Mouse (Mus musculus): ENCODE measurements around the gene Adgrv1. TPM values are rescaled to one million over a fixed set of nuclear protein-coding genes. Genes with fewer than 3 reads are reported as not detected.

The Adgrv1 gene
- polyA plus RNA-seq, 2 experiments = 0.08 to 0.24 TPM

- Histone ChIP-seq H3K4me2 (ENCODE audit: low read depth) (no peak overlapping the region), H3K27ac (no peak overlapping the region), H3K4me3 (ENCODE audit: insufficient read depth in 1 of 2, low read depth in 2 of 2, low read length in 2 of 2) (no peak overlapping the region), H3K36me3 (replicated peaks; ENCODE audit: control insufficient read depth, insufficient read depth, low read depth) (no peaks in the 10 kb centered on the region), H3K9me3 (ENCODE audit: control insufficient read depth, low read length) (no peaks in the 10 kb centered on the region), H3K27me3 (ENCODE audit: control insufficient read depth, insufficient read depth, low read length) (no peaks in the 10 kb centered on the region), H3K4me1 (replicated peaks; ENCODE audit: control insufficient read depth in 2 of 2, insufficient read depth in 2 of 2, low read length in 1 of 2) (no peaks in the 10 kb centered on the region), H3K9ac (replicated peaks) (no peak overlapping the region)
- TF ChIP-seq EP300 (IDR thresholded peaks at IDR 0.05; ENCODE audit: low read depth) (no peak), CTCF (IDR thresholded peaks at IDR 0.05; ENCODE audit: low read depth) (no peak)
- WGBS (ENCODE audit: insufficient replicate concordance) = 48% methylated on average over 2 of the region's 2 CpGs
- ATAC-seq (ENCODE audit: insufficient read depth) = no peak
- DNase-seq (ENCODE audit: low read depth in 3 of 3, low spot score in 3 of 3) = no peak
Observed at GRCm38 (mm10) chr13:81096424-81096823, 536.5 kb downstream of the Adgrv1 start.

DNA sequence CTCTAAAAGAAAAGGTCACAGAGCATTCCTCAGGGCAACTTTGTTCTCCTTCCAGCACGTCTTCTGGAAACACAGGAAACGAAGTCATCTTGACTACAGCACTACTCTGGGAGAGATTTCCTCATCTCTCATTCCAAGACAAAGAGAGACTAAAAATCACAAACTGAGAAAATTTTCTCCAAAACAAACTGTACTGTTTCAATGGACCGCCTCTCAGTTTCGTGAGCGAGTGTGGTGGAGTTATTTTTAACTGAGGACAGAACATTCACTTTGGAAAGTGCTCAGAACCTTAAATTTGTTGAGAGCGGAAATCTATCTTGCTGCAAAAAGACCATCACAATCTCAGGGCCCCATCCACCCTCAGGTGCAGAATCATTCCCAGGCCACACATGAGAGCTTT, 538.4 kb downstream of the Adgrv1 start:
- DNase-seq (ENCODE audit: low read depth in 3 of 3, low spot score in 3 of 3) (no peak), ATAC-seq (ENCODE audit: insufficient read depth) (no peak)
- Histone ChIP-seq H3K4me2 (ENCODE audit: low read depth) (no peak overlapping the region), H3K4me1 (replicated peaks; ENCODE audit: control insufficient read depth in 2 of 2, insufficient read depth in 2 of 2, low read length in 1 of 2) (no peaks in the 10 kb centered on the region), H3K9ac (replicated peaks) (no peak overlapping the region), H3K9me3 (ENCODE audit: control insufficient read depth, low read length) (no peaks in the 10 kb centered on the region), H3K36me3 (replicated peaks; ENCODE audit: control insufficient read depth, insufficient read depth, low read depth) (no peaks in the 10 kb centered on the region), H3K27ac (no peak overlapping the region), H3K4me3 (ENCODE audit: insufficient read depth in 1 of 2, low read depth in 2 of 2, low read length in 2 of 2) (no peak overlapping the region), H3K27me3 (ENCODE audit: control insufficient read depth, insufficient read depth, low read length) (no peaks in the 10 kb centered on the region)
- 54% methylated on average over 6 of the region's 6 CpGs for WGBS (ENCODE audit: insufficient replicate concordance)
- TF ChIP-seq CTCF (IDR thresholded peaks at IDR 0.05; ENCODE audit: low read depth) = no peak
- TF ChIP-seq EP300 (IDR thresholded peaks at IDR 0.05; ENCODE audit: low read depth) = no peak

GRCm38 (mm10) chr13:81090051-81090836, 542.7 kb downstream of the Adgrv1 start:
- Histone ChIP-seq H3K9me3 (ENCODE audit: control insufficient read depth, low read length) (no peaks in the 10 kb centered on the region), H3K9ac (replicated peaks) (no peak overlapping the region), H3K4me3 (ENCODE audit: insufficient read depth in 1 of 2, low read depth in 2 of 2, low read length in 2 of 2) (no peak overlapping the region), H3K27ac (no peak overlapping the region), H3K4me2 (ENCODE audit: low read depth) (no peak overlapping the region), H3K27me3 (ENCODE audit: control insufficient read depth, insufficient read depth, low read length) (no peaks in the 10 kb centered on the region), H3K4me1 (replicated peaks; ENCODE audit: control insufficient read depth in 2 of 2, insufficient read depth in 2 of 2, low read length in 1 of 2) (no peaks in the 10 kb centered on the region), H3K36me3 (replicated peaks; ENCODE audit: control insufficient read depth, insufficient read depth, low read depth) (no peaks in the 10 kb centered on the region)
- no peak for TF ChIP-seq EP300 (IDR thresholded peaks at IDR 0.05; ENCODE audit: low read depth)
- no peak for TF ChIP-seq CTCF (IDR thresholded peaks at IDR 0.05; ENCODE audit: low read depth)
- DNase-seq (ENCODE audit: low read depth in 3 of 3, low spot score in 3 of 3) (no peak), ATAC-seq (ENCODE audit: insufficient read depth) (no peak)
- WGBS (ENCODE audit: insufficient replicate concordance) = 68% methylated on average over 1 of the region's 1 CpGs

GRCm38 (mm10) chr13:81086969-81087682, 545.8 kb downstream of the Adgrv1 start:
- H3K4me1 ChIP-seq (replicated peaks; ENCODE audit: control insufficient read depth in 2 of 2, insufficient read depth in 2 of 2, low read length in 1 of 2) = no peaks in the 10 kb centered on the region
- no peak overlapping the region for H3K4me3 ChIP-seq (ENCODE audit: insufficient read depth in 1 of 2, low read depth in 2 of 2, low read length in 2 of 2)
- no peak for ATAC-seq (ENCODE audit: insufficient read depth)
- H3K27ac ChIP-seq = no peak overlapping the region
- TF ChIP-seq CTCF (IDR thresholded peaks at IDR 0.05; ENCODE audit: low read depth) = no peak
- no peak for TF ChIP-seq EP300 (IDR thresholded peaks at IDR 0.05; ENCODE audit: low read depth)
- no peak overlapping the region for H3K9ac ChIP-seq (replicated peaks)
- H3K4me2 ChIP-seq (ENCODE audit: low read depth) = no peak overlapping the region
- no peaks in the 10 kb centered on the region for H3K9me3 ChIP-seq (ENCODE audit: control insufficient read depth, low read length)
- no peak for DNase-seq (ENCODE audit: low read depth in 3 of 3, low spot score in 3 of 3)
- H3K36me3 ChIP-seq (replicated peaks; ENCODE audit: control insufficient read depth, insufficient read depth, low read depth) = no peaks in the 10 kb centered on the region
- no peaks in the 10 kb centered on the region for H3K27me3 ChIP-seq (ENCODE audit: control insufficient read depth, insufficient read depth, low read length)
- WGBS (ENCODE audit: insufficient replicate concordance) = 32% methylated on average over 2 of the region's 2 CpGs

DNA sequence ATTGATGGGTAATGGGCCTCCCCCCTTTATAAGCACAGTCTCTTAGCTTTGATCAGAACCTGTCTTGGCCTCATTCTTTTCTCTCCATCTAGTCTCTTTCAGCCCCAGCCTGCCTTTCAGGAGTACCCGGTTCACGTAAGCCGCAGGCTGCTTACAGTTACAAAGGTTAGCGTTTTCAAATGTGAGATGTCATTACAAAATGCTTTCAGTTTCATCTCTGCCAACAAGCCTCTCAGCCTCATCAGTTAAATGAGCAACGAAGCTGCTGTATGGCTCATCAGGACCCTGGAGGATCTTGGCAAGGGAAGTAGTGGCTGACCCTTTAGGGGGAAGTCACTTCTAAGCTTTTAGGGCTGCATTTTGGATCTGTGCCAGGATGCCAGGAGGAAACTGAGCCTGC, 560.7 kb downstream of the Adgrv1 start:
- Histone ChIP-seq H3K4me3 (ENCODE audit: insufficient read depth in 1 of 2, low read depth in 2 of 2, low read length in 2 of 2) (no peak overlapping the region), H3K9me3 (ENCODE audit: control insufficient read depth, low read length) (no peaks in the 10 kb centered on the region), H3K27ac (no peak overlapping the region), H3K4me1 (replicated peaks; ENCODE audit: control insufficient read depth in 2 of 2, insufficient read depth in 2 of 2, low read length in 1 of 2) (no peaks in the 10 kb centered on the region), H3K27me3 (ENCODE audit: control insufficient read depth, insufficient read depth, low read length) (no peaks in the 10 kb centered on the region), H3K36me3 (replicated peaks; ENCODE audit: control insufficient read depth, insufficient read depth, low read depth) (no peaks in the 10 kb centered on the region), H3K9ac (replicated peaks) (no peak overlapping the region), H3K4me2 (ENCODE audit: low read depth) (no peak overlapping the region)
- no peak for TF ChIP-seq CTCF (IDR thresholded peaks at IDR 0.05; ENCODE audit: low read depth)
- no peak for TF ChIP-seq EP300 (IDR thresholded peaks at IDR 0.05; ENCODE audit: low read depth)
- DNase-seq (ENCODE audit: low read depth in 3 of 3, low spot score in 3 of 3) = no peak
- 73% methylated on average over 5 of the region's 5 CpGs for WGBS (ENCODE audit: insufficient replicate concordance)
- no peak for ATAC-seq (ENCODE audit: insufficient read depth)
